Mouse (Mus musculus): ENCODE measurements around the gene Lrrn3. TPM values are rescaled to one million over a fixed set of nuclear protein-coding genes. Genes with fewer than 3 reads are reported as not detected.
A peak's percentile ranks its signal among the peaks of the same experiment; 100 is the strongest.

Gene Lrrn3
- total and polyA plus RNA-seq, 2 experiments, result 0.13 to 1.0 TPM

DNA sequence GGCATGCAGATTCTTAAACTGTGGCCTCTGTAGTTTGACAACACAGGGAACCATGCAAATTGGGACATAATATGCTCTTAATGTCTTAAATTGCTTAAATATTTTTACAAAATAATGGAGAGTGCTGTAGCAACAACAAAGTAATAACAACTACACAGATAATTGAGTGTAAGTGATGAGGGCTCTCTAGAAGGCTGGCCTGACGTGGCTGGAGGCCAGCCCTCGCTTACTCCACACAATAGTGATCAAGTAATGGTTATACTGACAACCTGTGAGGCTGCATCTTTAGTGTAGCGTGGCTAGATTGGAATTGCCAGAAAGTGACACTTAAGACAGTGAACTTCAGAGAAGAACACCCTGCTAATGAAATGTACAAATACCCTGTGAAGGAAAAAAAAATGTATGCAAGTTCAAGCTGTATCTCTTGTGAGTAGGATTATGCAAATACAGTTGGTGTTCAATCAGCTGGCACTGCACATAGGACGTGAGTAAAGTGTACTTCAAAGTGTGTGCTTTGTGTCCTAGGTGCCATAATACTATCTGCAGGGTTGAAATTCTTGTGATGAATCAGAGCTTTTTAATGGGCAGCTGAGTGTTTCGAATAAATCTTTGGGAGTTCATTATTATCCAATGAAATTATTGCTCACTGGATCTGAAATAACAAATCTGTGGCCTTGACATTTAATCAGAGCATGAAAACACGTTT lies 17.0 kb downstream of the Lrrn3 start:
- H3K27ac ChIP-seq (replicated peaks; ENCODE audit: insufficient read depth, low read depth, low read length), result no peak overlapping the region
- no peak overlapping the region for H3K9ac ChIP-seq (ENCODE audit: low read depth, low read length)
- no peaks in the 10 kb centered on the region for H3K79me2 ChIP-seq (ENCODE audit: control insufficient read depth, insufficient read depth, low read length)
- no peaks in the 10 kb centered on the region for H3K4me1 ChIP-seq (ENCODE audit: control insufficient read depth, insufficient read depth, low read length)
- no peak overlapping the region for H3K4me3 ChIP-seq (ENCODE audit: insufficient read depth, low read depth, low read length)
- DNase-seq (ENCODE audit: extremely low read depth, low read depth, low spot score), result no peak
- no peaks in the 10 kb centered on the region for H3K27me3 ChIP-seq (ENCODE audit: control insufficient read depth, insufficient read depth, low read length)
- TF ChIP-seq CTCF (IDR thresholded peaks at IDR 0.05; ENCODE audit: low read depth, low read length) (no peak), POLR2A (IDR thresholded peaks at IDR 0.05; ENCODE audit: extremely low read depth, insufficient read depth, low read length) (no peak)
- 79% methylated on average over 6 of the region's 6 CpGs for WGBS
- H3K36me3 ChIP-seq (ENCODE audit: control insufficient read depth, insufficient read depth, low read length), result no peaks in the 10 kb centered on the region

DNA sequence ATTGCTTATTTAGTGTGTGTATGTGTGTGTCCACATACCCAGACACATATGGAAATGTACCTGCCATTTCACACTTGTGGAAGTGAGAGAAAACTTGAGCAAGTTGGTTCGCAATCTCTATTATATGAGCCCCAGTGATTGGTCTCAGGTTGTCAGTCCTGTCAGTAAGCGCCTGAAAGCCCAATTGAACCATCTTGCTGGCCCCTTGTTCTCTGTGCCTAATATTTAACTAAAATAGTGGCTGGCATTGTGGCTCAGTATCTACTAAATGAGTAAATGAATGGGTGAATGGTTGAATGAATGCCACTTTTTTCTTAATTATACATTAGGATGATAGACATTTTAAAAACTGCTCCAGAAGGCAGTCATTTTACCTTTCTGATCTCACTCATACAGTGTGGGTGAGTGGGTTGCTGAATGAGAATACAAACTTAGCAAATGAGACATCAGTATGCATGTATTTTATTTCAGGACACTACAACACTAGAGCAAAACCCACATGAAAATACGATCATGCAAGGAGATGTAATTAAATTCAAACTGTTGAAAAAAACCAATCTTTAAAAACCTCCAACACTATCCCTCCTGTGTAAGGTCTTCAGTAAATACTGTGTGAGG lies 17.7 kb downstream of the Lrrn3 start:
- TF ChIP-seq POLR2A (IDR thresholded peaks at IDR 0.05; ENCODE audit: extremely low read depth, insufficient read depth, low read length) (no peak), CTCF (IDR thresholded peaks at IDR 0.05; ENCODE audit: low read depth, low read length) (no peak)
- no peaks in the 10 kb centered on the region for H3K36me3 ChIP-seq (ENCODE audit: control insufficient read depth, insufficient read depth, low read length)
- DNase-seq (ENCODE audit: extremely low read depth, low read depth, low spot score), result no peak
- no peaks in the 10 kb centered on the region for H3K79me2 ChIP-seq (ENCODE audit: control insufficient read depth, insufficient read depth, low read length)
- H3K4me3 ChIP-seq (ENCODE audit: insufficient read depth, low read depth, low read length), result no peak overlapping the region
- WGBS, result 95% methylated on average over 3 of the region's 3 CpGs
- H3K4me1 ChIP-seq (ENCODE audit: control insufficient read depth, insufficient read depth, low read length), result no peaks in the 10 kb centered on the region
- no peak overlapping the region for H3K9ac ChIP-seq (ENCODE audit: low read depth, low read length)
- no peak overlapping the region for H3K27ac ChIP-seq (replicated peaks; ENCODE audit: insufficient read depth, low read depth, low read length)
- no peaks in the 10 kb centered on the region for H3K27me3 ChIP-seq (ENCODE audit: control insufficient read depth, insufficient read depth, low read length)

DNA sequence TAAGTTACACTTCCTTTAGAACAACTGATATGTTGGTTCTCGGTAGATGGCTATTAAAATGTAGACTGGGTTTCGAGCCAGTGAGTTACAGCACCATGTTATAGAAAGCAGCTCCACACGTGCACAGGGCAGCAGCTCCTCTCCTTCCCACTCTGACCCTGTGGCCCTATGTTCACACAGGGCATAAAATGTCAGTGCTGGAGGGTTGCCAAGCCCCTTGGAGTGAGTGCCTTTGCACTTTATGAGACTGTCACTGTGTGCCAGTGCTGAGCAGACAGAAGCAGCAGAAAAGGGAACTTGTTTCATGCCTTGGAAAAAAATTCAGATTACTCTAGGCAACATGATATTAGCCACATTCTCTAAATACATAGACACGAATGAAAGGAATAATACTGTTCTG lies 47.8 kb downstream of the Lrrn3 start:
- H3K4me3 ChIP-seq (ENCODE audit: insufficient read depth, low read depth, low read length), result no peak overlapping the region
- H3K79me2 ChIP-seq (ENCODE audit: control insufficient read depth, insufficient read depth, low read length), result peaks cover 3% of the 10 kb centered on the region; the same call in 1 of the 2 replicates
- 0 out of 2 replicates have a peak, but pooled peaks cover 3% of the 10 kb centered on the region for H3K4me1 ChIP-seq (ENCODE audit: control insufficient read depth, insufficient read depth, low read length)
- DNase-seq (ENCODE audit: extremely low read depth, low read depth, low spot score), result peak; percentile 35
- H3K36me3 ChIP-seq (ENCODE audit: control insufficient read depth, insufficient read depth, low read length), result no peaks in the 10 kb centered on the region
- H3K27ac ChIP-seq (replicated peaks; ENCODE audit: insufficient read depth, low read depth, low read length), result no peak overlapping the region
- no peak for TF ChIP-seq POLR2A (IDR thresholded peaks at IDR 0.05; ENCODE audit: extremely low read depth, insufficient read depth, low read length)
- 63% methylated on average over 4 of the region's 4 CpGs for WGBS
- no peaks in the 10 kb centered on the region for H3K27me3 ChIP-seq (ENCODE audit: control insufficient read depth, insufficient read depth, low read length)
- no peak overlapping the region for H3K9ac ChIP-seq (ENCODE audit: low read depth, low read length)

DNA sequence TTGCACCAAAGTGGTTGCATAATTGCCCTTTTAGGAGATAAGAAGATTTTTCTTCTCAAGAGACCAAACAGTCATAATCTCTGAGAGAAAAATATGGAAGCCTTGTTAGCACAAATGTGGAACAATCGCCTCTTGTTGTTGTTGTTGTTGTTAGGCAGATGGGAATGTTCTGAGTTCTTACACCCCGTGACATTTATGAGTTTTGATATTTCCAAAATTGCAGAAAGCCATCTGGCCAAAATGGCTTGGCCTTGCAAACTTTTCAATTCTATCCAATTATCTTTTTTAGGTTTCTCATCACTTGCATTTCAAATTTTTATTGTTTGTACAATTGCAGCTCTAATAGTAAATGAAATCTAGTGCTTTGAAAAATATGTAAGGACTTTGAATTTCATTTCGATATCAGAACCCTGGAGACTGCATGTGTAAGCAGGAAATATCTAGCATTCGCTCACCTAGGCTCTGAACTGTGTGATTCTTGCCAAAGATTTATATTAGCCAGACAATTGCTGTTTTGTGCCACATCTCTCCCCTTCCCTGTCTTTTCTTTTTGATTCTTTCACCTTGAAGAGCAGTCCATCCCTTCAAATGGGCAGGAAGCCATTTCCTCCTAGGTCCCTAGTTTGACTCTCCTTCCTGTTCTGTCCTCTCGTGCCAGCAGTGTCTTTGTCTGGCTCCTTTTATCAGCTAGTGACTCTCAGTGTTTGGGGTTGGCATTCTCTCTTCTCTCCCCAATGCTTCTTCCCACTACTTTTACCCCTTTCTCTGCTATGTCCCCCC lies 49.8 kb downstream of the Lrrn3 start:
- Histone ChIP-seq H3K36me3 (ENCODE audit: control insufficient read depth, insufficient read depth, low read length) (no peaks in the 10 kb centered on the region), H3K27me3 (ENCODE audit: control insufficient read depth, insufficient read depth, low read length) (no peaks in the 10 kb centered on the region), H3K27ac (replicated peaks; ENCODE audit: insufficient read depth, low read depth, low read length) (no peak overlapping the region), H3K79me2 (ENCODE audit: control insufficient read depth, insufficient read depth, low read length) (peaks cover 3% of the 10 kb centered on the region; the same call in 1 of the 2 replicates), H3K9ac (ENCODE audit: low read depth, low read length) (no peak overlapping the region), H3K4me3 (ENCODE audit: insufficient read depth, low read depth, low read length) (no peak overlapping the region), H3K4me1 (ENCODE audit: control insufficient read depth, insufficient read depth, low read length) (0 out of 2 replicates have a peak, but pooled peaks cover 3% of the 10 kb centered on the region)
- TF ChIP-seq POLR2A (IDR thresholded peaks at IDR 0.05; ENCODE audit: extremely low read depth, insufficient read depth, low read length) (no peak), CTCF (IDR thresholded peaks at IDR 0.05; ENCODE audit: low read depth, low read length) (no peak)
- 67% methylated on average over 5 of the region's 5 CpGs for WGBS
- DNase-seq (ENCODE audit: extremely low read depth, low read depth, low spot score), result no peak

DNA sequence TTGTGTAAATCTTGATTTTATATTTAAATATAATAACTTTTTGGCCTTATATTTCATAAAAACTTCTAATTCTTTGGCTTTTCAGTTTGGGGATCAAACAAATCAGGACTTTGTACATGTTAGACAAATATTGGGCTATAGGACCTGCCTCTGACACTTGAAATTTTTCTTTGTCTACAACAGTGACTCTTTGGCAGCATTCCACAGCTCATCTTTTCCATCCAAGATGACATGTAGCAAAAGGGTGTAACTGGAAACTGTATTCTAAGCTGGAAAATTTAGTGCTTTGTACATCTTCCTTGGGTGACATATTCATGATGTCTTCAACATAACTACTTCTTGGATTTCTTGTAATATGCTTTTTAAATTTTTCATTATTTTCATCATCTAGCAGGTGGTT lies 57.4 kb downstream of the Lrrn3 start:
- no peak for DNase-seq (ENCODE audit: extremely low read depth, low read depth, low spot score)
- H3K36me3 ChIP-seq (ENCODE audit: control insufficient read depth, insufficient read depth, low read length), result no peaks in the 10 kb centered on the region
- TF ChIP-seq POLR2A (IDR thresholded peaks at IDR 0.05; ENCODE audit: extremely low read depth, insufficient read depth, low read length), result no peak
- no peak overlapping the region for H3K27ac ChIP-seq (replicated peaks; ENCODE audit: insufficient read depth, low read depth, low read length)
- H3K27me3 ChIP-seq (ENCODE audit: control insufficient read depth, insufficient read depth, low read length), result no peaks in the 10 kb centered on the region
- no peak overlapping the region for H3K9ac ChIP-seq (ENCODE audit: low read depth, low read length)
- no peaks in the 10 kb centered on the region for H3K79me2 ChIP-seq (ENCODE audit: control insufficient read depth, insufficient read depth, low read length)
- H3K4me1 ChIP-seq (ENCODE audit: control insufficient read depth, insufficient read depth, low read length), result no peaks in the 10 kb centered on the region
- H3K4me3 ChIP-seq (ENCODE audit: insufficient read depth, low read depth, low read length), result no peak overlapping the region
